In the genomic region with DNA sequence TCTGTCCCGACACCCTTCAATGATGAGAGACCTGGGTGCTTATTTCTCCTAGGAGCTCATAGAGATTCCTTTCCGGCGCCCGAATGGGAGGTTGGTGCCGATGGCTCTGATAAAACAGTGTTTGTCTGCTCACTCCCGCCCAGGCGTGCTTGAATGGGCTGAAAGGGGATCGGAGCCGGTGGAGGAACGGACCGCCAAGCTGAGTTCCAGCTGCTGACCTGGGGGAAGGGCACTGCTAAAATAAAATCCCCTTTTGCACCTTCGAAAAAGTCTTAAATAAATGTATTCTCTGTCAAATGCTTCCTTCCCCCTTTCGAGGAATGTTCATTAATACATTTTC, we compare ENCODE assay signal across 8 mouse cellular contexts. TPM values are rescaled to one million over a fixed set of nuclear protein-coding genes. Genes with fewer than 3 reads are reported as not detected.
DNase-seq lines count a peak whose midpoint lies in the region; ATAC-seq and TF ChIP-seq lines count a peak whose summit lies in the region.

No protein-coding gene starts in this region.

- H3K79me2 ChIP-seq in myocyte (ENCODE audit: control insufficient read depth, insufficient read depth): peaks cover 23% of the 10 kb centered on the region

- 6% methylated on average over 13 of the region's 13 CpGs for WGBS in embryonic facial prominence, embryonic 12.5 days
- 5% methylated on average over 13 of the region's 13 CpGs for WGBS in intestine, embryonic 15.5 days

- H3K9ac ChIP-seq in embryonic facial prominence, embryonic 12.5 days: peak overlapping the region; percentile 80
- H3K9ac ChIP-seq in intestine, embryonic 15.5 days: peak overlapping the region; percentile 64

- peak overlapping the region; percentile 30 for H3ac ChIP-seq in myocyte (ENCODE audit: control insufficient read depth, insufficient read length)

- H3K4me2 ChIP-seq in embryonic facial prominence, embryonic 12.5 days (replicated peaks): peak overlapping the region; percentile 67
- H3K4me2 ChIP-seq in intestine, embryonic 15.5 days (replicated peaks): peak overlapping the region; percentile 70
- H3K4me2 ChIP-seq in myocyte (ENCODE audit: low read depth): peak overlapping the region; percentile 86

- intact Hi-C loops in left cerebral cortex, adult 2 months (cut with DNase I): loop anchor here (1.0 kb wide), 2 partner anchors 22 to 93 kb away; partner anchors contain the start of genes Pacs1 and Sart1

- H3K27me3 ChIP-seq in embryonic facial prominence, embryonic 12.5 days: no peaks in the 10 kb centered on the region
- H3K27me3 ChIP-seq in intestine, embryonic 15.5 days (replicated peaks): no peaks in the 10 kb centered on the region
- H3K27me3 ChIP-seq in myocyte (ENCODE audit: control insufficient read depth, insufficient read depth, insufficient read length): no peaks in the 10 kb centered on the region

- H3K27ac ChIP-seq in left cerebral cortex, adult 2 months: peak overlapping the region; percentile 87
- peak overlapping the region; percentile 89 for H3K27ac ChIP-seq in embryonic facial prominence, embryonic 12.5 days
- peak overlapping the region; percentile 60 for H3K27ac ChIP-seq in intestine, embryonic 15.5 days

- H3K9me3 ChIP-seq in embryonic facial prominence, embryonic 12.5 days: no peaks in the 10 kb centered on the region
- H3K9me3 ChIP-seq in intestine, embryonic 15.5 days: no peaks in the 10 kb centered on the region

- DNase-seq in left cerebral cortex, adult 2 months (ENCODE audit: extremely low spot score in 1 of 2, low spot score in 2 of 2): no peak
- DNase-seq in left cerebral cortex, adult 8-10 months (ENCODE audit: low spot score in 2 of 2): no peak
- no peak for DNase-seq in frontal cortex, postnatal 25 days (ENCODE audit: low spot score in 2 of 2)
- DNase-seq in thymus, postnatal 25 days: no peak
- DNase-seq in spleen, postnatal 10 days (ENCODE audit: low spot score in 2 of 2): no peak

- peaks cover 32% of the 10 kb centered on the region for H3K4me1 ChIP-seq in embryonic facial prominence, embryonic 12.5 days
- H3K4me1 ChIP-seq in intestine, embryonic 15.5 days (replicated peaks): peaks cover 23% of the 10 kb centered on the region

- no peak for TF ChIP-seq CTCF in left cerebral cortex, adult 2 months (IDR thresholded peaks at IDR 0.05)

- H3K4me3 ChIP-seq in left cerebral cortex, adult 2 months: peak overlapping the region; percentile 86
- H3K4me3 ChIP-seq in embryonic facial prominence, embryonic 12.5 days: peak overlapping the region; percentile 78
- peak overlapping the region; percentile 94 for H3K4me3 ChIP-seq in intestine, embryonic 15.5 days (replicated peaks)
- H3K4me3 ChIP-seq in myocyte: peak overlapping the region; percentile 84

- peaks cover 28% of the 10 kb centered on the region for H3K36me3 ChIP-seq in embryonic facial prominence, embryonic 12.5 days
- peaks cover 14% of the 10 kb centered on the region for H3K36me3 ChIP-seq in intestine, embryonic 15.5 days
- peaks cover 33% of the 10 kb centered on the region for H3K36me3 ChIP-seq in myocyte (ENCODE audit: control insufficient read depth, insufficient read depth)

- no peak for TF ChIP-seq POLR2A in myocyte (IDR thresholded peaks at IDR 0.05; ENCODE audit: insufficient read length, low read depth)

- peak; percentile 39; the same call in 1 of the 2 replicates for ATAC-seq in embryonic facial prominence, embryonic 12.5 days (ENCODE audit: insufficient number of reproducible peaks, insufficient read depth, low FRiP score, low TSS enrichment)
- ATAC-seq in intestine, embryonic 15.5 days: peak; percentile 66

TF ChIP-seq in myocyte, 11 proteins besides CTCF, POLR2A, EP300 and RAD21:
- TF ChIP-seq MYOD1 (IDR thresholded peaks at IDR 0.05; ENCODE audit: control insufficient read depth in 1 of 3, insufficient read length in 2 of 3, low read depth in 2 of 3) (no peak), REST (IDR thresholded peaks at IDR 0.05; ENCODE audit: insufficient read depth, insufficient read length) (no peak), TCF3 (IDR thresholded peaks at IDR 0.05; ENCODE audit: insufficient read length, low read depth) (no peak), MAX (IDR thresholded peaks at IDR 0.05; ENCODE audit: low read depth) (no peak), E2F4 (IDR thresholded peaks at IDR 0.05; ENCODE audit: insufficient read depth) (no peak), POLR2AphosphoS2 (IDR thresholded peaks at IDR 0.05; ENCODE audit: insufficient read length, low read depth) (no peak), MYOG (IDR thresholded peaks at IDR 0.05; ENCODE audit: control insufficient read depth in 1 of 3, insufficient read depth in 1 of 3, insufficient read length in 2 of 3, low read depth in 2 of 3) (no peak), TCF12 (IDR thresholded peaks at IDR 0.05; ENCODE audit: insufficient read depth, poor library complexity, severe bottlenecking) (no peak), USF1 (IDR thresholded peaks at IDR 0.05; ENCODE audit: low read depth) (no peak)

RNA-seq across cellular contexts. Expression of gene Sf3b2, which starts 0.5 kb away (rescaled TPM):
- 100 to 1,000 TPM; 194 to 201 TPM for total RNA-seq in left cerebral cortex, adult 2 months (2021)
- 100 to 1,000 TPM; 201 to 220 (median 207) TPM for total RNA-seq in left cerebral cortex, adult 8-10 months (2022)
- 386 and 406 TPM in 2 replicates for polyA plus RNA-seq in embryonic facial prominence, embryonic 12.5 days (2016; fragmentation: Nextera tagmentation; extraction: Ambion mirVana)
- polyA plus RNA-seq in intestine, embryonic 15.5 days (2015; fragmentation: Nextera tagmentation; extraction: Ambion mirVana): 282 and 289 TPM in 2 replicates
- polyA plus RNA-seq in myocyte (2012; fragmentation: generic; extraction: Trizol): 109 TPM

RNA-seq across cellular contexts. Expression of gene Gal3st3, which starts 2.4 kb away (rescaled TPM):
- 10 to 100 TPM; 78.0 to 80.9 TPM for total RNA-seq in left cerebral cortex, adult 2 months (2021)
- 10 to 100 TPM; 55.7 to 57.0 (median 56.3) TPM for total RNA-seq in left cerebral cortex, adult 8-10 months (2022)
- 8.1 and 8.5 TPM in 2 replicates for polyA plus RNA-seq in embryonic facial prominence, embryonic 12.5 days (2016; fragmentation: Nextera tagmentation; extraction: Ambion mirVana)
- 2.1 and 2.4 TPM in 2 replicates for polyA plus RNA-seq in intestine, embryonic 15.5 days (2015; fragmentation: Nextera tagmentation; extraction: Ambion mirVana)
- polyA plus RNA-seq in myocyte (2012; fragmentation: generic; extraction: Trizol): 0.05 TPM

RNA-seq across cellular contexts. Expression of gene Pacs1, which starts 22.8 kb away (rescaled TPM):
- 10 to 100 TPM; 57.5 to 61.2 TPM for total RNA-seq in left cerebral cortex, adult 2 months (2021)
- 10 to 100 TPM; 63.3 to 64.7 (median 64.5) TPM for total RNA-seq in left cerebral cortex, adult 8-10 months (2022)
- 31.3 and 32.2 TPM in 2 replicates for polyA plus RNA-seq in embryonic facial prominence, embryonic 12.5 days (2016; fragmentation: Nextera tagmentation; extraction: Ambion mirVana)
- polyA plus RNA-seq in intestine, embryonic 15.5 days (2015; fragmentation: Nextera tagmentation; extraction: Ambion mirVana): 15.6 and 15.8 TPM in 2 replicates
- polyA plus RNA-seq in myocyte (2012; fragmentation: generic; extraction: Trizol): 6.5 TPM

RNA-seq across cellular contexts. Expression of gene Catsper1, which starts 39.8 kb away (rescaled TPM):
- total RNA-seq in left cerebral cortex, adult 2 months (2021): not detected
- not detected for total RNA-seq in left cerebral cortex, adult 8-10 months (2022)
- not detected in 2 replicates for polyA plus RNA-seq in embryonic facial prominence, embryonic 12.5 days (2016; fragmentation: Nextera tagmentation; extraction: Ambion mirVana)
- not detected in 2 replicates for polyA plus RNA-seq in intestine, embryonic 15.5 days (2015; fragmentation: Nextera tagmentation; extraction: Ambion mirVana)
- polyA plus RNA-seq in myocyte (2012; fragmentation: generic; extraction: Trizol): not detected

RNA-seq across cellular contexts. Expression of gene Cst6, which starts 53.7 kb away (rescaled TPM):
- total RNA-seq in left cerebral cortex, adult 2 months (2021): 10 to 100 TPM; 25.7 to 27.4 TPM
- total RNA-seq in left cerebral cortex, adult 8-10 months (2022): 10 to 100 TPM; 21.5 to 39.4 (median 34.1) TPM
- 0.52 and 1.3 TPM in 2 replicates for polyA plus RNA-seq in embryonic facial prominence, embryonic 12.5 days (2016; fragmentation: Nextera tagmentation; extraction: Ambion mirVana)
- polyA plus RNA-seq in intestine, embryonic 15.5 days (2015; fragmentation: Nextera tagmentation; extraction: Ambion mirVana): 15.9 and 19.8 TPM in 2 replicates
- 28.0 TPM for polyA plus RNA-seq in myocyte (2012; fragmentation: generic; extraction: Trizol)
